ENCODE assay signal across 8 mouse cellular contexts in genomic region chr10:86302761-86303494, GRCm38 (mm10). TPM values are rescaled to one million over a fixed set of nuclear protein-coding genes. Genes with fewer than 3 reads are reported as not detected.
A peak's percentile ranks its signal among the peaks of the same experiment; 100 is the strongest.
DNase-seq lines count a peak whose midpoint lies in the region; ATAC-seq and TF ChIP-seq lines count a peak whose summit lies in the region.

No protein-coding gene starts in this region.

- TF ChIP-seq EP300 in ES-Bruce4 (IDR thresholded peaks at IDR 0.05; ENCODE audit: insufficient read depth, low read depth, low read length): no peak

- no peaks in the 10 kb centered on the region for H3K9me3 ChIP-seq in ES-Bruce4 (replicated peaks; ENCODE audit: control insufficient read depth, insufficient read depth, low read length, poor library complexity, severe bottlenecking)
- no peaks in the 10 kb centered on the region for H3K9me3 ChIP-seq in forebrain, embryonic 16.5 days (ENCODE audit: control insufficient read depth, low read length)
- no peaks in the 10 kb centered on the region for H3K9me3 ChIP-seq in liver, embryonic 16.5 days (replicated peaks; ENCODE audit: control insufficient read depth, low read length)
- H3K9me3 ChIP-seq in neural tube, embryonic 15.5 days (replicated peaks): no peaks in the 10 kb centered on the region

- H3K36me3 ChIP-seq in ES-Bruce4 (ENCODE audit: control insufficient read depth, insufficient read depth, low read length, poor library complexity, severe bottlenecking): no peaks in the 10 kb centered on the region
- H3K36me3 ChIP-seq in forebrain, embryonic 16.5 days (ENCODE audit: control insufficient read depth, insufficient read depth): no peaks in the 10 kb centered on the region
- no peaks in the 10 kb centered on the region for H3K36me3 ChIP-seq in liver, embryonic 16.5 days (ENCODE audit: control insufficient read depth, insufficient read depth)
- H3K36me3 ChIP-seq in neural tube, embryonic 15.5 days: no peaks in the 10 kb centered on the region

- peak; percentile 73 for TF ChIP-seq CTCF in ES-Bruce4 (IDR thresholded peaks at IDR 0.05; ENCODE audit: low read depth, low read length)

- H3K4me3 ChIP-seq in ES-Bruce4 (ENCODE audit: low read depth, low read length): no peak overlapping the region
- H3K4me3 ChIP-seq in forebrain, embryonic 16.5 days (replicated peaks; ENCODE audit: low read length): no peak overlapping the region
- H3K4me3 ChIP-seq in liver, embryonic 16.5 days (ENCODE audit: low read depth, low read length): no peak overlapping the region
- H3K4me3 ChIP-seq in neural tube, embryonic 15.5 days (replicated peaks): peak overlapping the region; percentile 51

- no peaks in the 10 kb centered on the region for H3K27me3 ChIP-seq in ES-Bruce4 (ENCODE audit: control insufficient read depth, insufficient read depth, low read length, poor library complexity, severe bottlenecking)
- H3K27me3 ChIP-seq in forebrain, embryonic 16.5 days (replicated peaks; ENCODE audit: control insufficient read depth, insufficient read depth, low read length): 0 out of 2 replicates have a peak, but pooled peaks cover 6% of the 10 kb centered on the region
- H3K27me3 ChIP-seq in liver, embryonic 16.5 days (ENCODE audit: control insufficient read depth, insufficient read depth, low read depth, low read length): peaks cover 42% of the 10 kb centered on the region
- H3K27me3 ChIP-seq in neural tube, embryonic 15.5 days (replicated peaks): peaks cover 7% of the 10 kb centered on the region

- peak overlapping the region; percentile 25 for H3K4me2 ChIP-seq in forebrain, embryonic 16.5 days (ENCODE audit: low read length)
- no peak overlapping the region for H3K4me2 ChIP-seq in liver, embryonic 16.5 days (ENCODE audit: low read depth, low read length)
- H3K4me2 ChIP-seq in neural tube, embryonic 15.5 days: peak overlapping the region; percentile 96

- H3K9ac ChIP-seq in ES-Bruce4 (ENCODE audit: low read depth, poor library complexity, severe bottlenecking): no peak overlapping the region
- no peak overlapping the region for H3K9ac ChIP-seq in forebrain, embryonic 16.5 days (replicated peaks; ENCODE audit: low read depth, low read length)
- H3K9ac ChIP-seq in liver, embryonic 16.5 days (ENCODE audit: low read depth, low read length): no peak overlapping the region
- H3K9ac ChIP-seq in neural tube, embryonic 15.5 days (replicated peaks): peak overlapping the region; percentile 32

- no peak for TF ChIP-seq POLR2A in ES-Bruce4 (IDR thresholded peaks at IDR 0.05; ENCODE audit: insufficient read depth, low read length)

- DNase-seq in heart, postnatal 14 days: peak; percentile 79 to 82
- DNase-seq in layer of hippocampus, adult 11-12 months (ENCODE audit: low spot score): peak; percentile 74
- DNase-seq in thymus, postnatal 4 days: peak; percentile 32

- intact Hi-C loops in heart, postnatal 14 days (cut with DNase I): loop anchor here (1.0 to 10.0 kb wide), 2 partner anchors 149 to 402 kb away; partner anchors contain the start of genes Hsp90b1 and Ttc41

- WGBS in forebrain, embryonic 16.5 days: 9% methylated on average over 8 of the region's 8 CpGs
- WGBS in liver, embryonic 16.5 days (ENCODE audit: insufficient replicate concordance): 26% methylated on average over 8 of the region's 8 CpGs
- WGBS in neural tube, embryonic 15.5 days: 13% methylated on average over 8 of the region's 8 CpGs

- H3K27ac ChIP-seq in ES-Bruce4 (ENCODE audit: insufficient read depth, low read length): no peak overlapping the region
- H3K27ac ChIP-seq in forebrain, embryonic 16.5 days (ENCODE audit: low read length): no peak overlapping the region
- H3K27ac ChIP-seq in liver, embryonic 16.5 days (ENCODE audit: low read length): no peak overlapping the region
- H3K27ac ChIP-seq in neural tube, embryonic 15.5 days (replicated peaks): peak overlapping the region; percentile 51

- ATAC-seq in cerebellum, adult (ENCODE audit: insufficient number of reproducible peaks, low FRiP score, low TSS enrichment): peak; percentile 80
- peak; percentile 49 for ATAC-seq in forebrain, embryonic 16.5 days
- peak; percentile 75 for ATAC-seq in liver, embryonic 16.5 days (ENCODE audit: low read depth)
- ATAC-seq in neural tube, embryonic 15.5 days (ENCODE audit: low FRiP score): peak; percentile 25; the same call in 1 of the 2 replicates

- H3K4me1 ChIP-seq in ES-Bruce4 (ENCODE audit: control insufficient read depth, insufficient read depth, low read length): no peaks in the 10 kb centered on the region
- peaks cover 31% of the 10 kb centered on the region for H3K4me1 ChIP-seq in forebrain, embryonic 16.5 days (replicated peaks; ENCODE audit: control insufficient read depth, insufficient read depth, low read length)
- peaks cover 8% of the 10 kb centered on the region for H3K4me1 ChIP-seq in liver, embryonic 16.5 days (ENCODE audit: control insufficient read depth, low read depth, low read length)
- peaks cover 40% of the 10 kb centered on the region for H3K4me1 ChIP-seq in neural tube, embryonic 15.5 days

RNA-seq across cellular contexts. Expression of gene Timp3, which starts 2.8 kb away (rescaled TPM):
- 13.3 and 14.1 TPM in 2 replicates for polyA plus RNA-seq in ES-Bruce4 (2011; ENCODE audit: insufficient read depth, insufficient read length, low read depth, missing spikeins)
- 21.4 and 23.5 TPM in 2 replicates for polyA plus RNA-seq in forebrain, embryonic 16.5 days (2015; fragmentation: Nextera tagmentation; extraction: Ambion mirVana)
- 100 to 1,000 TPM; 163 to 172 TPM for total RNA-seq in heart, postnatal 14 days (2021)
- polyA plus RNA-seq in liver, embryonic 16.5 days (2015; fragmentation: Nextera tagmentation; extraction: Ambion mirVana): 5.7 and 7.3 TPM in 2 replicates
- 51.6 and 57.1 TPM in 2 replicates for polyA plus RNA-seq in neural tube, embryonic 15.5 days (2015; fragmentation: Nextera tagmentation; extraction: Ambion mirVana)

Comparison
In these comparisons a context has a peak if more than half of its experiments do, and no peak if none do; other contexts are left out.
1. ATAC-seq: peak in every context shown above with its lines; median percentile 80 in cerebellum, adult; 75 in liver, embryonic 16.5 days; 49 in forebrain, embryonic 16.5 days; 25 in neural tube, embryonic 15.5 days.